Mouse (Mus musculus) limb, embryonic 11.5 days (tissue): ENCODE data around the gene Vmn2r85. TPM values are rescaled to one million over a fixed set of nuclear protein-coding genes. Genes with fewer than 3 reads are reported as not detected.

Experiments used
- ATAC-seq: fragments of 200-750 bp; cut with Nextera tagmentation; 2 replicates; pipeline ENCODE4 v1.8.0; 2017; ENCODE audit warnings: low read depth; ENCODE audit not compliant: insufficient number of reproducible peaks, low FRiP score, low TSS enrichment
- DNase-seq: peaks from one replicate; pipeline ENCODE4 v3.0.0-alpha.2; 2015; ENCODE audit warnings: low spot score
- H3K27ac ChIP-seq: fragments of 300-500 bp; sonication (generic); replicated peaks from 2 replicates; pipeline ENCODE4 v1.5.1; 2014; ENCODE audit warnings: low read depth, mild to moderate bottlenecking, low read length
- H3K27me3 ChIP-seq: fragments of 300-500 bp; sonication (generic); 2 replicates; pipeline ENCODE4 v1.6.1; 2014; ENCODE audit warnings: mild to moderate bottlenecking, low read length, mixed read lengths; ENCODE audit not compliant: control insufficient read depth, insufficient read depth
- H3K36me3 ChIP-seq: fragments of 300-500 bp; sonication (generic); 2 replicates; pipeline ENCODE4 v1.6.1; 2014; ENCODE audit warnings: mild to moderate bottlenecking, low read length, moderate library complexity, mixed read lengths; ENCODE audit not compliant: control insufficient read depth, insufficient read depth
- H3K4me1 ChIP-seq: fragments of 300-500 bp; sonication (generic); 2 replicates; pipeline ENCODE4 v1.6.1; 2014; ENCODE audit warnings: low read length, mixed read lengths; ENCODE audit not compliant: control insufficient read depth, insufficient read depth
- H3K4me2 ChIP-seq: fragments of 300-500 bp; sonication (generic); 2 replicates; pipeline ENCODE4 v1.6.1; 2014; ENCODE audit warnings: low read depth, mild to moderate bottlenecking, moderate library complexity; ENCODE audit not compliant: severe bottlenecking
- H3K4me3 ChIP-seq: fragments of 300-500 bp; sonication (generic); 2 replicates; pipeline ENCODE4 v1.5.1; 2014; ENCODE audit warnings: low read depth, low read length
- H3K9ac ChIP-seq: fragments of 300-500 bp; sonication (generic); 2 replicates; pipeline ENCODE4 v1.6.1; 2014; ENCODE audit warnings: mild to moderate bottlenecking, low read length
- H3K9me3 ChIP-seq: fragments of 300-500 bp; sonication (generic); 2 replicates; pipeline ENCODE4 v1.6.1; 2016; ENCODE audit warnings: low read length; ENCODE audit not compliant: control insufficient read depth
- polyA plus RNA-seq: library from polyadenylated mRNA; unstranded; fragments of >200 nt; fragmentation: Nextera tagmentation; extraction: Ambion mirVana; gene quantifications from 2 replicates; pipeline ENCODE4 v1.2.1, GENCODE M21; 2014

Vmn2r85 gene
- polyA plus RNA-seq, 1 experiment from 2014 or later: not detected

GRCm38 (mm10) chr10:130364766-130365165, 64.7 kb downstream of the Vmn2r85 start:
- Histone ChIP-seq H3K9me3 (no peaks in the 10 kb centered on the region), H3K4me3 (no peak overlapping the region), H3K9ac (no peak overlapping the region), H3K4me2 (no peak overlapping the region), H3K4me1 (no peaks in the 10 kb centered on the region), H3K36me3 (no peaks in the 10 kb centered on the region), H3K27ac (no peak overlapping the region), H3K27me3 (no peaks in the 10 kb centered on the region)
- DNase-seq: no peak
- no peak for ATAC-seq

Other genes starting within 250 kb of the Vmn2r85 start
- gene Olfr826, start 245.5 kb downstream of the Vmn2r85 start, polyA plus RNA-seq: not detected in 2 replicates
- gene Olfr827, start 215.3 kb downstream of the Vmn2r85 start, polyA plus RNA-seq: not detected in 2 replicates
- gene Neurod4, start 149.5 kb downstream of the Vmn2r85 start, polyA plus RNA-seq: not detected in 2 replicates
- gene Tespa1, start 106.8 kb downstream of the Vmn2r85 start, polyA plus RNA-seq: 0.17 and 0.23 TPM in 2 replicates
- gene Vmn2r84, start 35.4 kb downstream of the Vmn2r85 start, polyA plus RNA-seq: not detected in 2 replicates
- not detected in 2 replicates for gene Vmn2r86, start 26.3 kb upstream of the Vmn2r85 start, polyA plus RNA-seq
- gene Vmn2r87, start 67.7 kb upstream of the Vmn2r85 start, polyA plus RNA-seq: not detected in 2 replicates